In genomic region chr17:81378436-81378835, GRCm38 (mm10) we compare ENCODE assay signal across 31 mouse cellular contexts.
DNase-seq lines count a peak whose midpoint lies in the region; ATAC-seq and TF ChIP-seq lines count a peak whose summit lies in the region.
"Had no signal": no experiment of that assay in that cellular context is flagged by ENCODE, and none has a peak within 500 bp of the region (broad histone marks: within the 10 kb centered on the region; RNA-seq: fewer than 3 reads in every experiment).

No protein-coding gene starts in this region.

- no peak overlapping the region for H3K4me2 ChIP-seq in heart, postnatal 0 days (ENCODE audit: low read depth, low read length)
- H3K4me2 ChIP-seq: embryonic facial prominence, embryonic 12.5 days; forebrain, embryonic 15.5 days; heart, embryonic 12.5 days; hindbrain, embryonic 14.5 days; limb, embryonic 12.5 days; liver, embryonic 11.5 days; stomach, embryonic 15.5 days had no signal

- H3K36me3 ChIP-seq in heart, postnatal 0 days (replicated peaks; ENCODE audit: control insufficient read depth, insufficient read depth, low read length): peaks cover 6% of the 10 kb centered on the region
- H3K36me3 ChIP-seq: embryonic facial prominence, embryonic 12.5 days; forebrain, embryonic 15.5 days; limb, embryonic 12.5 days; stomach, embryonic 15.5 days had no signal

- H3K4me3 ChIP-seq in heart, postnatal 0 days (ENCODE audit: low read depth, low read length): no peak overlapping the region
- H3K4me3 ChIP-seq: embryonic facial prominence, embryonic 12.5 days; forebrain, embryonic 15.5 days; heart, embryonic 12.5 days; left cerebral cortex, adult 2 months; limb, embryonic 12.5 days; stomach, embryonic 15.5 days had no signal

- no peak for TF ChIP-seq EP300 in heart, postnatal 0 days (IDR thresholded peaks at IDR 0.05; ENCODE audit: low read depth)

- ATAC-seq in heart, postnatal 0 days (ENCODE audit: insufficient read depth, low read depth): no peak
- peak; percentile 39; the same call in 1 of the 2 replicates for ATAC-seq in common myeloid progenitor, adult 5-6 weeks (replicated peaks; ENCODE audit: low read depth, poor library complexity, severe bottlenecking)
- ATAC-seq: activated CD4-positive, CD25-positive, alpha-beta regulatory T cell, adult 4 months; CD4-positive, CD25-positive, alpha-beta regulatory T cell, adult 4 months; intestine, postnatal 0 days had no signal

- peaks cover 6% of the 10 kb centered on the region; the same call in 1 of the 2 replicates for H3K4me1 ChIP-seq in heart, postnatal 0 days (ENCODE audit: control insufficient read depth, insufficient read depth)
- H3K4me1 ChIP-seq: embryonic facial prominence, embryonic 12.5 days; heart, embryonic 12.5 days; stomach, embryonic 15.5 days had no signal

- TF ChIP-seq CTCF in heart, postnatal 0 days (IDR thresholded peaks at IDR 0.05; ENCODE audit: low read depth): no peak

- H3K9me3 ChIP-seq in heart, postnatal 0 days (replicated peaks; ENCODE audit: control insufficient read depth, low read length): no peaks in the 10 kb centered on the region
- H3K9me3 ChIP-seq: embryonic facial prominence, embryonic 12.5 days; forebrain, embryonic 15.5 days; heart, embryonic 12.5 days; limb, embryonic 12.5 days; stomach, embryonic 15.5 days had no signal

- no peak for DNase-seq in heart, postnatal 0 days (ENCODE audit: low spot score)
- no peak for DNase-seq in heart, adult 8-10 months (ENCODE audit: low spot score)
- peak; percentile 11 for DNase-seq in lung, postnatal 10 days
- DNase-seq in lung, postnatal 14 days: no peak
- DNase-seq in thymus, postnatal 10 days (ENCODE audit: low spot score in 2 of 2): no peak
- DNase-seq in cerebellum, postnatal 10 days: no peak
- DNase-seq: adrenal gland, postnatal 10 days; cerebellum, adult 2 months; cerebellum, postnatal 36 days; embryo, embryonic 11 days; gastrocnemius, postnatal 25 days; heart, postnatal 10 days; kidney, adult 9 months; kidney, postnatal 25 days; lung, postnatal 4 days; midbrain, embryonic 14.5 days; retina, postnatal 1 day; right cerebral cortex, postnatal 14 days; thymus, postnatal 25 days had no signal

- WGBS in heart, postnatal 0 days: 78% methylated on average over 7 of the region's 7 CpGs

- no peaks in the 10 kb centered on the region for H3K27me3 ChIP-seq in heart, postnatal 0 days (ENCODE audit: control insufficient read depth, insufficient read depth, low read length)
- H3K27me3 ChIP-seq: embryonic facial prominence, embryonic 12.5 days; forebrain, embryonic 15.5 days; heart, embryonic 12.5 days; limb, embryonic 12.5 days; stomach, embryonic 15.5 days had no signal

- no peak overlapping the region for H3K9ac ChIP-seq in heart, postnatal 0 days (replicated peaks; ENCODE audit: low read depth, low read length)
- H3K9ac ChIP-seq: embryonic facial prominence, embryonic 12.5 days; forebrain, embryonic 15.5 days; heart, embryonic 12.5 days; hindbrain, embryonic 14.5 days; limb, embryonic 12.5 days; stomach, embryonic 15.5 days had no signal

- H3K27ac ChIP-seq in heart, postnatal 0 days (ENCODE audit: low read depth): peak overlapping the region; percentile 38; the same call in 1 of the 2 replicates
- H3K27ac ChIP-seq: embryonic facial prominence, embryonic 12.5 days; forebrain, embryonic 15.5 days; hindbrain, embryonic 14.5 days; left cerebral cortex, adult 2 months; limb, embryonic 12.5 days; stomach, embryonic 15.5 days had no signal
